Mouse (Mus musculus): ENCODE results near the gene Dhx32.

DNA sequence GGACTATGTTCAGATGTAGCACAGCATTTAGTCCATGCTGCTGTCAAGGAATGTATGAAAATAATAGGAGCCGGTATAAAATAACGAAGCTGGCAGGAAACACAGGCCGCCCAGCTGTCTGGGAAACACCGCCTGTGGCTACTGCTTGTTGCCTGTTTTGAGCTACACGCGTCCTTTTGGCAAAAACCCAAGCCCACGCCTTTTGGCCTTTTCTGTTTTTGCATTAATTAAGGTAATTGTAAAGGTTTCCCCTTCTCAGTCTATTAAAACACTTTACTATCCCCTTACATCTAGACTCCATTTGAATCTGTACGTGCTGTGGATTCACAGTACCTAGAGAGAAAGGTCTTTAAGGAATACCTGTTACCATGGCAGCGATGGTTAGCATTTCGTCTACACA is 57.7 kb downstream of the Dhx32 start:
- TF ChIP-seq MAFK (IDR thresholded peaks at IDR 0.05; ENCODE audit: insufficient read depth, low read depth, low read length) = no peak
- no peak for TF ChIP-seq CHD2 (IDR thresholded peaks at IDR 0.05; ENCODE audit: low read depth, low read length)
- no peak for TF ChIP-seq HCFC1 (IDR thresholded peaks at IDR 0.05; ENCODE audit: borderline replicate concordance, insufficient read depth, low read length)
- no peak for TF ChIP-seq ZC3H11A (IDR thresholded peaks at IDR 0.05; ENCODE audit: borderline replicate concordance, low read depth, low read length)
